Mouse (Mus musculus): ENCODE data around the gene Krt80. TPM values are rescaled to one million over a fixed set of nuclear protein-coding genes. Genes with fewer than 3 reads are reported as not detected.

Gene Krt80
- polyA plus RNA-seq, 2 experiments = 3.3 to 3.8 TPM

DNA sequence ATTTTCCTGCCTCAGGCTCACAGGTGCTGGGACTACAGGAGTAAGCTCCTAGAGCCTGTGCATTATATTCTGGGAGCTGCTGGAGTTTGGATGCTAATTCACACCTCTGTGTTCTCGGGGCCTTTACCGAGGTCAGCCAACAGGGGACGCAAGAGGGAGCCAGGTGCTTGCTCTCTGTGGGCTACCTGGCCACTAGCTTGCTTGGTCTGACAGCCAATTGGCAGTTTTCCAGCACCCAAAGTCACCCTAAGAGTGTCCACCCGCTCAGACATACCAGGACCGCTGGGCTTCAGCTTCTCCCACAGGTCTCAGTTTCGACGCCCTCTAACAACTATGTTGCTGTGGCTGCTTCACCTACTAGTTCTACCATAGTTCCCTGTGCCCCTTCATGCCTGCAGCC is 24.9 kb upstream of the Krt80 start:
- DNase-seq (ENCODE audit: low spot score) (no peak), ATAC-seq (ENCODE audit: low FRiP score, low read depth) (no peak)
- H3K9ac ChIP-seq (ENCODE audit: low read depth, low read length, severe bottlenecking) = no peak overlapping the region
- H3K4me1 ChIP-seq (ENCODE audit: control insufficient read depth, insufficient read depth, low read length) = peaks cover 12% of the 10 kb centered on the region
- WGBS = 53% methylated on average over 7 of the region's 7 CpGs
- TF ChIP-seq POLR2A (IDR thresholded peaks at IDR 0.05; ENCODE audit: borderline replicate concordance, extremely low read depth, insufficient read depth, insufficient read length) = no peak
- H3K27ac ChIP-seq (replicated peaks; ENCODE audit: low read depth, low read length) = no peak overlapping the region
- H3K4me2 ChIP-seq (replicated peaks; ENCODE audit: low read depth, low read length, severe bottlenecking) = no peak overlapping the region
- H3K9me3 ChIP-seq (ENCODE audit: control insufficient read depth, low read length) = no peaks in the 10 kb centered on the region
- no peaks in the 10 kb centered on the region for H3K27me3 ChIP-seq (ENCODE audit: control insufficient read depth, insufficient read depth, low read length)
- no peak overlapping the region for H3K4me3 ChIP-seq (replicated peaks; ENCODE audit: low read length)
- H3K36me3 ChIP-seq (ENCODE audit: control insufficient read depth, insufficient read depth, low read length) = no peaks in the 10 kb centered on the region

DNA sequence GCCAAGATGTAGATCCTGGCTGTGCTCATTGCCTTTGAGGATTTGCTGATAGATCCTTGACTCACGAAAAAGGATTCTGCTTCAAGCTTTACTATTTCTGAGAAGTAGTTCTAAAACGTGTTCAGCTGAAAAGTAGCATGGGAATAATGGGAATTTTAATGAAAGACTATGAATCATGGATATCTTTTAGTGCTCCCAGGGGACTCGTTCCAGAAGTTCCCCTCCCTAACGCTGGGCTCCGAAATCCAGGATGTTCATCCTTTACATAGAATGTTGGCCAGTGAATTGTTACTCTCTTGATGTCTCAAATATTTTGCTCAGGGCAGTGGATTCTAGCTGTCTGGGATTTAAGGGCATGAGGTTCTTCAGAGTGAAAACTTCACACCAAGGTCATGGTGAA is 22.3 kb upstream of the Krt80 start:
- H3K27me3 ChIP-seq (ENCODE audit: control insufficient read depth, insufficient read depth, low read length) = no peaks in the 10 kb centered on the region
- no peak overlapping the region for H3K27ac ChIP-seq (replicated peaks; ENCODE audit: low read depth, low read length)
- no peak overlapping the region for H3K9ac ChIP-seq (ENCODE audit: low read depth, low read length, severe bottlenecking)

DNA sequence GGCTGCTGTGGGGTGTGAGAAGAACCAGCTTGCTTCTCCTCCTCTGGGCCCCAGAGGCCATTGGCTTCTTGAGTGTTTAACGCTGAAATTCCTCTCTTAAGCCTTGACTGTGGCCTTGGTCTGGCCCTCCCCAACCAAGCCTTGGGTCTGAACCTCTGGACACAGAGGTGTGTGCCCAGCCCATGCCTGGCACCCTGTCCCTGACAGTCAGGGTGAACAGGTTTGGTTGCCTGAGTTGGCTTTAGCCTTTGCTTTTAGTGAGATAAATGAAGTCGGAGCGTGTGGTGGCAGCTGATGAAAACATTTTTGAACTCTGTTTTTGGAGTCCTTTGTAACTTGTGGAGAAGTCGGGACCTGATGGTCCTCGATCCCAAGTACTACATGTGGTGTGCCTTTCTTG is 20.2 kb upstream of the Krt80 start:
- H3K9ac ChIP-seq (ENCODE audit: low read depth, low read length, severe bottlenecking) = no peak overlapping the region
- H3K4me3 ChIP-seq (replicated peaks; ENCODE audit: low read length) = no peak overlapping the region
- ATAC-seq (ENCODE audit: low FRiP score, low read depth) (no peak), DNase-seq (ENCODE audit: low spot score) (no peak)
- no peak for TF ChIP-seq POLR2A (IDR thresholded peaks at IDR 0.05; ENCODE audit: borderline replicate concordance, extremely low read depth, insufficient read depth, insufficient read length)
- no peaks in the 10 kb centered on the region for H3K27me3 ChIP-seq (ENCODE audit: control insufficient read depth, insufficient read depth, low read length)
- H3K4me1 ChIP-seq (ENCODE audit: control insufficient read depth, insufficient read depth, low read length) = peaks cover 5% of the 10 kb centered on the region; the same call in 1 of the 2 replicates
- H3K27ac ChIP-seq (replicated peaks; ENCODE audit: low read depth, low read length) = no peak overlapping the region
- 86% methylated on average over 5 of the region's 5 CpGs for WGBS
- H3K9me3 ChIP-seq (ENCODE audit: control insufficient read depth, low read length) = no peaks in the 10 kb centered on the region
- no peaks in the 10 kb centered on the region for H3K36me3 ChIP-seq (ENCODE audit: control insufficient read depth, insufficient read depth, low read length)
- H3K4me2 ChIP-seq (replicated peaks; ENCODE audit: low read depth, low read length, severe bottlenecking) = no peak overlapping the region

More for the DNA sequence above, 22.3 kb upstream of the Krt80 start:
- no peak overlapping the region for H3K4me3 ChIP-seq (replicated peaks; ENCODE audit: low read length)
- no peaks in the 10 kb centered on the region for H3K36me3 ChIP-seq (ENCODE audit: control insufficient read depth, insufficient read depth, low read length)
- DNase-seq (ENCODE audit: low spot score) = peak; percentile 40
- peaks cover 12% of the 10 kb centered on the region for H3K4me1 ChIP-seq (ENCODE audit: control insufficient read depth, insufficient read depth, low read length)
- no peak for ATAC-seq (ENCODE audit: low FRiP score, low read depth)
- WGBS = 62% methylated on average over 5 of the region's 5 CpGs
- no peak for TF ChIP-seq POLR2A (IDR thresholded peaks at IDR 0.05; ENCODE audit: borderline replicate concordance, extremely low read depth, insufficient read depth, insufficient read length)
- no peak overlapping the region for H3K4me2 ChIP-seq (replicated peaks; ENCODE audit: low read depth, low read length, severe bottlenecking)
- no peaks in the 10 kb centered on the region for H3K9me3 ChIP-seq (ENCODE audit: control insufficient read depth, low read length)

DNA sequence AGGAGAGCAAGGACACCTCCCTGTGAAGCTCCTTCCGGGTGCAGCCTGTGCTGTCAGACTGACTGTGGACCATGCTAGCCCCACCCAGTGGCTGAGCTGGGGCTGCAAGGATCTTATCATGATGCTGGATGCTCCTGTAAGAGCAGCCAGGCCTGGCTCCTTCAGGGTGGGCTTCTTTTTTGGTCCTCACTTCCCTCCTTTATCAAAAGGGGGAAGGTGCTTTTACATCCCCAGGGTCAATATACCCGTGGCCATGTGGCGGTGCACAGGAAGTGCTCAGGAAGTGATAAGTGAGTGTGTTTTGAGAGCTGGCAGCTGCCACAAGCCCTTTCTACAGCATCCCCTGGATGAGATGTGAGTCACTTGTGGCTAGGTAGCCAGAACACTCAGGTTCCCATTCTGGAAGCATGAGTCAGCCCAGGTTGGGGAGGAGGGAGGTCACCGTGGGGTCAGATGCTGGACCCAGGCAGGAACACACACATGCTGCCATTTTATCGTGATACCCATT is 18.1 kb upstream of the Krt80 start:
- Histone ChIP-seq H3K4me3 (replicated peaks; ENCODE audit: low read length) (no peak overlapping the region), H3K27me3 (ENCODE audit: control insufficient read depth, insufficient read depth, low read length) (no peaks in the 10 kb centered on the region), H3K9me3 (ENCODE audit: control insufficient read depth, low read length) (no peaks in the 10 kb centered on the region), H3K36me3 (ENCODE audit: control insufficient read depth, insufficient read depth, low read length) (no peaks in the 10 kb centered on the region), H3K4me1 (ENCODE audit: control insufficient read depth, insufficient read depth, low read length) (no peaks in the 10 kb centered on the region), H3K9ac (ENCODE audit: low read depth, low read length, severe bottlenecking) (no peak overlapping the region), H3K27ac (replicated peaks; ENCODE audit: low read depth, low read length) (no peak overlapping the region), H3K4me2 (replicated peaks; ENCODE audit: low read depth, low read length, severe bottlenecking) (no peak overlapping the region)
- ATAC-seq (ENCODE audit: low FRiP score, low read depth) (no peak), DNase-seq (ENCODE audit: low spot score) (no peak)
- WGBS = 27% methylated on average over 5 of the region's 5 CpGs
- no peak for TF ChIP-seq POLR2A (IDR thresholded peaks at IDR 0.05; ENCODE audit: borderline replicate concordance, extremely low read depth, insufficient read depth, insufficient read length)

DNA sequence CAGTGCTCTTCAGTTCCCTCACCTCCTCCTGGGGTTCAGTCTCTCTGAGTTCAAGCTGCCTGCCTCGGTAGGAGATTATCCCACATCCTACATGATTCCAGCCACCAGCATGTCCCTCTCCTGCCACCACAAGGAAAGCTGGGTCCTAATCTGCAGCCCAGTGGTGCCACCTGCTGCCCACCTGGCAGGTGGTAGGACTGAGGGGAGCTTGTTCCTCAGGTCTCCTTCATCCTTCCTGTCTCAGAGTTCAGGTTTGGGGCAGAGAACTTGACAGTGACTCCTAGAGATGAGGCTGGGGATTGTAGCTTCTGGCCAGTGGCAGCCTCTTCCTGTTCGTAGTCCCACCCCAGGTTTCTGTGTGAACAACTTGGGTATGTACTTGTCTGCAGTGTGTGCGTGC is 17.2 kb upstream of the Krt80 start:
- Histone ChIP-seq H3K4me3 (replicated peaks; ENCODE audit: low read length) (no peak overlapping the region), H3K36me3 (ENCODE audit: control insufficient read depth, insufficient read depth, low read length) (no peaks in the 10 kb centered on the region), H3K4me1 (ENCODE audit: control insufficient read depth, insufficient read depth, low read length) (no peaks in the 10 kb centered on the region), H3K27ac (replicated peaks; ENCODE audit: low read depth, low read length) (no peak overlapping the region), H3K4me2 (replicated peaks; ENCODE audit: low read depth, low read length, severe bottlenecking) (no peak overlapping the region), H3K27me3 (ENCODE audit: control insufficient read depth, insufficient read depth, low read length) (no peaks in the 10 kb centered on the region), H3K9ac (ENCODE audit: low read depth, low read length, severe bottlenecking) (no peak overlapping the region), H3K9me3 (ENCODE audit: control insufficient read depth, low read length) (no peaks in the 10 kb centered on the region)
- 64% methylated on average over 3 of the region's 3 CpGs for WGBS
- DNase-seq (ENCODE audit: low spot score) (no peak), ATAC-seq (ENCODE audit: low FRiP score, low read depth) (no peak)
- TF ChIP-seq POLR2A (IDR thresholded peaks at IDR 0.05; ENCODE audit: borderline replicate concordance, extremely low read depth, insufficient read depth, insufficient read length) = no peak

DNA sequence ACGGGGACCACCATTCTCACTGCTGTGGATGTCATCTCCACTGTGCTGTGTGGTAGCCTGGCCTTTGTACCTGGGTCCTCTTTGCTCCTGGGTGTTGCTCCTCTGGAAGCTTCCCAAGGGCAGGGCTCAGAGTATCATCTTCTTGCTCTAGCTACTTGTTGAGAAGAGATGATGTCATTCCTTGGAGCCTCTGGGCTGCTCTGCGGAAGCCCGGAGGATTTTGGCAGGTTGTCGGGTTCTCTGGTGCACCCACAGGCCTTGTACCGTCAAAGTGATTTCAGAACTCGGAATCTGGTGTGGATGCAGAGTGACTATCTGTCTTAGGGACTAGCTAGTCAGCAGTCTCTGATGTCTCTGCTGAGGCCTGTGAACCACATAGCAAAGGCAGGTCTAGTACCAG is 15.1 kb upstream of the Krt80 start:
- Histone ChIP-seq H3K27me3 (ENCODE audit: control insufficient read depth, insufficient read depth, low read length) (no peaks in the 10 kb centered on the region), H3K36me3 (ENCODE audit: control insufficient read depth, insufficient read depth, low read length) (no peaks in the 10 kb centered on the region), H3K4me1 (ENCODE audit: control insufficient read depth, insufficient read depth, low read length) (no peaks in the 10 kb centered on the region), H3K9me3 (ENCODE audit: control insufficient read depth, low read length) (no peaks in the 10 kb centered on the region), H3K4me3 (replicated peaks; ENCODE audit: low read length) (no peak overlapping the region), H3K4me2 (replicated peaks; ENCODE audit: low read depth, low read length, severe bottlenecking) (no peak overlapping the region), H3K27ac (replicated peaks; ENCODE audit: low read depth, low read length) (no peak overlapping the region), H3K9ac (ENCODE audit: low read depth, low read length, severe bottlenecking) (no peak overlapping the region)
- ATAC-seq (ENCODE audit: low FRiP score, low read depth) (no peak), DNase-seq (ENCODE audit: low spot score) (no peak)
- no peak for TF ChIP-seq POLR2A (IDR thresholded peaks at IDR 0.05; ENCODE audit: borderline replicate concordance, extremely low read depth, insufficient read depth, insufficient read length)
- 76% methylated on average over 6 of the region's 6 CpGs for WGBS
